Mouse (Mus musculus): ENCODE data around the gene Ms4a6b. TPM values are rescaled to one million over a fixed set of nuclear protein-coding genes. Genes with fewer than 3 reads are reported as not detected.
"Not testable (repeated sequence)": the region's sequence is repeated elsewhere in the genome, so short reads cannot be mapped to it uniquely, and the experiment has no call there.

Gene Ms4a6b
- 7.4 and 7.6 TPM in 2 replicates for polyA plus RNA-seq (2015; fragmentation: Nextera tagmentation; extraction: Ambion mirVana)

GRCm38 (mm10) chr19:11516246-11516645 lies at the start of gene Ms4a6b:
TSS of gene Ms4a6b (plus strand) at chr19:11516512.
- Histone ChIP-seq H3K9ac (no peak within 1 kb of the TSS), H3K4me2 (no peak within 1 kb of the TSS), H3K36me3 (no peaks in the 10 kb centered on the region), H3K4me1 (no peaks in the 10 kb centered on the region), H3K9me3 (no peaks in the 10 kb centered on the region), H3K27me3 (replicated peaks) (no peaks in the 10 kb centered on the region), H3K27ac (no peak within 1 kb of the TSS), H3K4me3 (replicated peaks) (no peak within 1 kb of the TSS)
- no peak for ATAC-seq (ENCODE audit: insufficient read depth, low FRiP score, low read depth)

- not testable (repeated sequence) for H3K4me1 ChIP-seq; H3K4me3 ChIP-seq (replicated peaks); H3K4me2 ChIP-seq; H3K27me3 ChIP-seq (replicated peaks); H3K27ac ChIP-seq; H3K36me3 ChIP-seq; ATAC-seq (ENCODE audit: insufficient read depth, low FRiP score, low read depth); H3K9ac ChIP-seq; H3K9me3 ChIP-seq
- WGBS = 62% methylated on average over 1 of the region's 1 CpGs
These were observed 48.0 kb upstream of the Ms4a6b start for GRCm38 (mm10) chr19:11468361-11468760.

DNA sequence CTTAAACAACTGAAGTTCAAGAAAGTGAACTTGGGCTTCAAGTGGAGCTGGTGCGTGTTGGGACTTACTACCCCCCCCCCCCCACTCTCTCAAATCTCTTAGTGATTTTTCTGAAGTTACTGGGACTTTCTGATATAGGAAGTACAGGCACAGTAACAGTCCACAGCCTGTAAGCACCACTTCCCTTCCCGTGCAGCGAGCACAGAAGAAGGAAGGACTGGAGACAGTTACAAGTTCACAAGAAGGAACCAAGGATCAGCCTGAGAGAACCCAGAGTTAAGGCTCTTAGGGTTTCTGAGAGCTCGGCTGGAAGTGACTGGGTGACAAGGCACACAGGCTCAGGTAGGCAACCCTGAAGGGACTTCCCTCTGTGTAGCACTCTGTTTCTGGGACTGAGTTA lies 47.1 kb upstream of the Ms4a6b start, which contains the start of gene Ms4a6c:
Gene Ms4a6c (plus strand): TSS at position 152 of the 400 bp plus-strand sequence.
- H3K27ac ChIP-seq; H3K4me3 ChIP-seq (replicated peaks); H3K4me2 ChIP-seq; H3K4me1 ChIP-seq; ATAC-seq (ENCODE audit: insufficient read depth, low FRiP score, low read depth); H3K9ac ChIP-seq; H3K36me3 ChIP-seq; H3K9me3 ChIP-seq; H3K27me3 ChIP-seq (replicated peaks): not testable (repeated sequence)
- WGBS = 75% methylated on average over 4 of the region's 4 CpGs

DNA sequence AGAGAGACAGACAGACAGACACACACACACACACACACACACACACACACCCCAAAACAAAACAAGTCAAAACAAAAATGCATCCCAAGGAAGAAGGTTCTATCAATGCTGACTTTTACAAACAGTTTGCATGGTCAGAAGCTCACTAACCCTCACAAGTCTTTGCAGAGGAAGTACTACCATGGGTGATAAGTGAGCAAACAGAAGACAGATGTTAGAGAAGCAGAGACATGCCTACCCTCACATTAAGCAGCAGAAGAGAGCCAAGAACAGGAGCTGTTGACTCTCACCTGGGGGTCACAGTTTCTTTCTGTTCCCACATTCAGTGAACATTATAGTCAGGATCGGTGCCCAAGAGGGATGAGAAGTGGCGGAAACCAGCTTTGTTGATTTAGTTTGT lies 36.6 kb upstream of the Ms4a6b start:
- Histone ChIP-seq H3K4me2 (no peak overlapping the region), H3K27me3 (replicated peaks) (no peaks in the 10 kb centered on the region)

GRCm38 (mm10) chr19:11482684-11483083 lies 33.6 kb upstream of the Ms4a6b start:
- H3K4me2 ChIP-seq = no peak overlapping the region
- H3K36me3 ChIP-seq = no peaks in the 10 kb centered on the region
- WGBS = 80% methylated on average over 2 of the region's 2 CpGs
- no peak overlapping the region for H3K4me3 ChIP-seq (replicated peaks)
- ATAC-seq (ENCODE audit: insufficient read depth, low FRiP score, low read depth) = no peak
- no peaks in the 10 kb centered on the region for H3K4me1 ChIP-seq
- no peak overlapping the region for H3K27ac ChIP-seq
- H3K9ac ChIP-seq = no peak overlapping the region
- H3K27me3 ChIP-seq (replicated peaks) = no peaks in the 10 kb centered on the region
- no peaks in the 10 kb centered on the region for H3K9me3 ChIP-seq

More for the DNA sequence above, 36.6 kb upstream of the Ms4a6b start:
- H3K9ac ChIP-seq = no peak overlapping the region
- 87% methylated on average over 2 of the region's 2 CpGs for WGBS
- no peak overlapping the region for H3K27ac ChIP-seq
- H3K36me3 ChIP-seq = no peaks in the 10 kb centered on the region
- H3K4me1 ChIP-seq = no peaks in the 10 kb centered on the region
- no peak overlapping the region for H3K4me3 ChIP-seq (replicated peaks)
- no peak for ATAC-seq (ENCODE audit: insufficient read depth, low FRiP score, low read depth)
- H3K9me3 ChIP-seq = no peaks in the 10 kb centered on the region

GRCm38 (mm10) chr19:11483941-11484340 lies 32.4 kb upstream of the Ms4a6b start:
- Histone ChIP-seq H3K9me3 (no peaks in the 10 kb centered on the region), H3K4me3 (replicated peaks) (no peak overlapping the region), H3K27ac (no peak overlapping the region), H3K4me2 (no peak overlapping the region), H3K4me1 (no peaks in the 10 kb centered on the region), H3K27me3 (replicated peaks) (no peaks in the 10 kb centered on the region), H3K9ac (no peak overlapping the region), H3K36me3 (no peaks in the 10 kb centered on the region)
- 61% methylated on average over 4 of the region's 4 CpGs for WGBS
- ATAC-seq (ENCODE audit: insufficient read depth, low FRiP score, low read depth) = no peak

- 69% methylated on average over 3 of the region's 3 CpGs for WGBS
- Histone ChIP-seq H3K27ac (no peak overlapping the region), H3K36me3 (no peaks in the 10 kb centered on the region), H3K9me3 (no peaks in the 10 kb centered on the region), H3K9ac (no peak overlapping the region), H3K27me3 (replicated peaks) (no peaks in the 10 kb centered on the region), H3K4me2 (no peak overlapping the region), H3K4me1 (no peaks in the 10 kb centered on the region), H3K4me3 (replicated peaks) (no peak overlapping the region)
- ATAC-seq (ENCODE audit: insufficient read depth, low FRiP score, low read depth) = no peak
These were observed 31.9 kb upstream of the Ms4a6b start for GRCm38 (mm10) chr19:11484388-11484787.

- Histone ChIP-seq H3K4me1 (no peaks in the 10 kb centered on the region), H3K4me3 (replicated peaks) (no peak overlapping the region), H3K9ac (no peak overlapping the region), H3K36me3 (no peaks in the 10 kb centered on the region), H3K9me3 (no peaks in the 10 kb centered on the region), H3K4me2 (no peak overlapping the region), H3K27me3 (replicated peaks) (no peaks in the 10 kb centered on the region), H3K27ac (no peak overlapping the region)
- 71% methylated on average over 3 of the region's 3 CpGs for WGBS
- ATAC-seq (ENCODE audit: insufficient read depth, low FRiP score, low read depth) = no peak
These were observed 31.0 kb upstream of the Ms4a6b start for GRCm38 (mm10) chr19:11485266-11485665.

GRCm38 (mm10) chr19:11485746-11486145 lies 30.6 kb upstream of the Ms4a6b start, which contains the start of gene Gm8369:
TSS of gene Gm8369 (plus strand) at chr19:11485938.
- Histone ChIP-seq H3K9ac (no peak within 1 kb of the TSS), H3K4me2 (no peak within 1 kb of the TSS), H3K27me3 (replicated peaks) (no peaks in the 10 kb centered on the region), H3K4me1 (no peaks in the 10 kb centered on the region), H3K27ac (no peak within 1 kb of the TSS), H3K9me3 (no peaks in the 10 kb centered on the region), H3K36me3 (no peaks in the 10 kb centered on the region), H3K4me3 (replicated peaks) (no peak within 1 kb of the TSS)
- ATAC-seq (ENCODE audit: insufficient read depth, low FRiP score, low read depth) = no peak
- 59% methylated on average over 2 of the region's 2 CpGs for WGBS

- H3K9me3 ChIP-seq = no peaks in the 10 kb centered on the region
- no peak overlapping the region for H3K4me2 ChIP-seq
- H3K27me3 ChIP-seq (replicated peaks) = no peaks in the 10 kb centered on the region
- no peak for ATAC-seq (ENCODE audit: insufficient read depth, low FRiP score, low read depth)
- H3K4me3 ChIP-seq (replicated peaks) = no peak overlapping the region
- H3K4me1 ChIP-seq = no peaks in the 10 kb centered on the region
- H3K9ac ChIP-seq = no peak overlapping the region
- H3K27ac ChIP-seq = no peak overlapping the region
- WGBS = 84% methylated on average over 1 of the region's 1 CpGs
- no peaks in the 10 kb centered on the region for H3K36me3 ChIP-seq
These were observed 29.7 kb upstream of the Ms4a6b start for GRCm38 (mm10) chr19:11486599-11486998.

- H3K27ac ChIP-seq = no peak overlapping the region
- H3K4me3 ChIP-seq (replicated peaks) = no peak overlapping the region
- H3K36me3 ChIP-seq = no peaks in the 10 kb centered on the region
- WGBS = 64% methylated on average over 4 of the region's 4 CpGs
- H3K4me2 ChIP-seq = no peak overlapping the region
- ATAC-seq (ENCODE audit: insufficient read depth, low FRiP score, low read depth) = no peak
- no peaks in the 10 kb centered on the region for H3K9me3 ChIP-seq
- H3K4me1 ChIP-seq = no peaks in the 10 kb centered on the region
- H3K27me3 ChIP-seq (replicated peaks) = no peaks in the 10 kb centered on the region
- no peak overlapping the region for H3K9ac ChIP-seq
These were observed 24.7 kb upstream of the Ms4a6b start for GRCm38 (mm10) chr19:11491406-11492189.

GRCm38 (mm10) chr19:11492671-11493070 lies 23.6 kb upstream of the Ms4a6b start:
- WGBS = 91% methylated on average over 1 of the region's 1 CpGs
- Histone ChIP-seq H3K4me1 (no peaks in the 10 kb centered on the region), H3K4me3 (replicated peaks) (no peak overlapping the region), H3K27me3 (replicated peaks) (no peaks in the 10 kb centered on the region), H3K36me3 (no peaks in the 10 kb centered on the region), H3K27ac (no peak overlapping the region), H3K9ac (no peak overlapping the region), H3K4me2 (no peak overlapping the region), H3K9me3 (no peaks in the 10 kb centered on the region)
- no peak for ATAC-seq (ENCODE audit: insufficient read depth, low FRiP score, low read depth)

Data from stomach, embryonic 15.5 days (tissue).